Mouse (Mus musculus): ENCODE measurements around the gene Lrp1. TPM values are rescaled to one million over a fixed set of nuclear protein-coding genes. Genes with fewer than 3 reads are reported as not detected.

Gene Lrp1
- total and polyA plus RNA-seq, 3 experiments = 3.1 to 51.2 (median 11.8) TPM

DNA sequence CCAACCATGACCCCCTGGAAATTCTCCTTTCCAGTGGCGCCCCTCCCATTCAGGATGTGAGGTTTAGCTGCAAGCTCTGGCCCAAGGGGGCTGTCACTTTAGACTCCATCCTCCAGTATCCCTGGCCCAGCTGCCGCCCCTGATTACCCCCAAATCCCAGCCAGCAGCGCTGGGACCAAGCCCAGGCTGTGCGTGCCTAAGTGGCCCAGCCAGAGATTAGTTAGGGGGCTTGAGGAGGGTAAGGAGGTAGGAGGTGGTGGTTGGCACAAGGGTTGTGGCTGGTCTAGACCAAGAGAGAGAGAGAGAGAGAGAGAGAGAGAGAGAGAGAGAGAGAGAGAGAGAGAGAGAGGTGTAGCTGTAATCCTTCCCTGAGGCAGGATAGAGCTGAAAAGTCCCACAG lies 89.4 kb downstream of the Lrp1 start:
- Histone ChIP-seq H3K27ac (ENCODE audit: insufficient read depth, low read depth) (no peak overlapping the region), H3K4me1 (ENCODE audit: control insufficient read depth in 1 of 2, insufficient read depth in 2 of 2) (peaks cover 19 to 30% of the 10 kb centered on the region in 2 experiments), H3K4me2 (ENCODE audit: insufficient read depth, low read depth, poor library complexity, severe bottlenecking) (no peak overlapping the region), H3K4me3 (replicated peaks in 1 of 3; ENCODE audit: low read depth in 2 of 3, low read length in 2 of 3, poor library complexity in 1 of 3) (no peak overlapping the region), H3K9ac (ENCODE audit: insufficient read depth, low read depth) (no peak overlapping the region), H3K27me3 (replicated peaks) (peaks cover 88% of the 10 kb centered on the region), H3K36me3 (replicated peaks in 1 of 2; ENCODE audit: control insufficient read depth in 1 of 2, insufficient read depth in 1 of 2, low read length in 1 of 2) (no peaks in the 10 kb centered on the region), H3K79me2 (replicated peaks; ENCODE audit: control insufficient read depth, extremely low read depth, insufficient read depth, poor library complexity, severe bottlenecking) (no peaks in the 10 kb centered on the region), H3K9me3 (replicated peaks; ENCODE audit: low read length) (peaks cover 3% of the 10 kb centered on the region)
- TF ChIP-seq EP300 (IDR thresholded peaks at IDR 0.05; ENCODE audit: low read length) (no peak), RCOR1 (conservative IDR thresholded peaks at IDR 0.05; ENCODE audit: low read depth, low read length) (no peak), POLR2AphosphoS2 (IDR thresholded peaks at IDR 0.05; ENCODE audit: low read depth, low read length) (no peak), SMC3 (IDR thresholded peaks at IDR 0.05; ENCODE audit: low read depth, low read length) (no peak), ZNF384 (IDR thresholded peaks at IDR 0.05; ENCODE audit: low read depth, low read length) (no peak), CHD2 (IDR thresholded peaks at IDR 0.05; ENCODE audit: low read length) (no peak), POLR2A (IDR thresholded peaks at IDR 0.05; ENCODE audit: low read depth, low read length) (no peak), NELFE (IDR thresholded peaks at IDR 0.05; ENCODE audit: low read depth, low read length) (no peak), ZKSCAN1 (IDR thresholded peaks at IDR 0.05; ENCODE audit: borderline replicate concordance, low read depth, low read length) (no peak), JUN (IDR thresholded peaks at IDR 0.05; ENCODE audit: insufficient read depth, low read depth, low read length) (no peak), CHD1 (IDR thresholded peaks at IDR 0.05; ENCODE audit: low read depth, low read length) (no peak), RAD21 (IDR thresholded peaks at IDR 0.05; ENCODE audit: low read depth, low read length) (no peak), GABPA (IDR thresholded peaks at IDR 0.05; ENCODE audit: insufficient replicate concordance, low read depth, low read length) (no peak), USF2 (conservative IDR thresholded peaks at IDR 0.05; ENCODE audit: low read depth, low read length) (no peak)
- dilution Hi-C loops (cut with MboI; ENCODE audit: extremely low pct_ligation_motif_present, extremely low pct_unique_long_range_greater_than_20kb, low sequenced_read_pairs) = no loop called here
- in situ Hi-C loops (cut with MboI; ENCODE audit: low pct_ligation_motif_present, low pct_unique_long_range_greater_than_20kb, low sequenced_read_pairs) = no loop called here
- no peak for DNase-seq (ENCODE audit: extremely low read depth)

- H3K27me3 ChIP-seq (replicated peaks) = peaks cover 86% of the 10 kb centered on the region
- H3K9me3 ChIP-seq (replicated peaks; ENCODE audit: low read length) = peaks cover 3% of the 10 kb centered on the region
- in situ Hi-C loops (cut with MboI; ENCODE audit: low pct_ligation_motif_present, low pct_unique_long_range_greater_than_20kb, low sequenced_read_pairs) = no loop called here
- no peaks in the 10 kb centered on the region for H3K36me3 ChIP-seq (replicated peaks in 1 of 2; ENCODE audit: control insufficient read depth in 1 of 2, insufficient read depth in 1 of 2, low read length in 1 of 2)
- DNase-seq (ENCODE audit: extremely low read depth) = no peak
- peaks cover 16 to 24% of the 10 kb centered on the region in 2 experiments for H3K4me1 ChIP-seq (ENCODE audit: control insufficient read depth in 1 of 2, insufficient read depth in 2 of 2)
- dilution Hi-C loops (cut with MboI; ENCODE audit: extremely low pct_ligation_motif_present, extremely low pct_unique_long_range_greater_than_20kb, low sequenced_read_pairs) = no loop called here
- no peak overlapping the region for H3K4me3 ChIP-seq (replicated peaks in 1 of 3; ENCODE audit: low read depth in 2 of 3, low read length in 2 of 3, poor library complexity in 1 of 3)
- no peaks in the 10 kb centered on the region for H3K79me2 ChIP-seq (replicated peaks; ENCODE audit: control insufficient read depth, extremely low read depth, insufficient read depth, poor library complexity, severe bottlenecking)
- H3K27ac ChIP-seq (ENCODE audit: insufficient read depth, low read depth) = no peak overlapping the region
- H3K4me2 ChIP-seq (ENCODE audit: insufficient read depth, low read depth, poor library complexity, severe bottlenecking) = no peak overlapping the region
- TF ChIP-seq CHD2 (IDR thresholded peaks at IDR 0.05; ENCODE audit: low read length) (no peak), RAD21 (IDR thresholded peaks at IDR 0.05; ENCODE audit: low read depth, low read length) (no peak), MYC (IDR thresholded peaks at IDR 0.05; ENCODE audit: low read depth, low read length) (no peak)
- H3K9ac ChIP-seq (ENCODE audit: insufficient read depth, low read depth) = no peak overlapping the region
Observed at GRCm38 (mm10) chr10:127530945-127531344, 90.0 kb downstream of the Lrp1 start.

- no peak overlapping the region for H3K27ac ChIP-seq (ENCODE audit: insufficient read depth, low read depth)
- TF ChIP-seq SIN3A (IDR thresholded peaks at IDR 0.05; ENCODE audit: low read length) = no peak
- no peak for TF ChIP-seq SMC3 (IDR thresholded peaks at IDR 0.05; ENCODE audit: low read depth, low read length)
- TF ChIP-seq USF2 (conservative IDR thresholded peaks at IDR 0.05; ENCODE audit: low read depth, low read length) = no peak
- no peak for TF ChIP-seq NELFE (IDR thresholded peaks at IDR 0.05; ENCODE audit: low read depth, low read length)
- no peak for TF ChIP-seq MXI1 (IDR thresholded peaks at IDR 0.05; ENCODE audit: low read depth, low read length)
- no peak for TF ChIP-seq ETS1 (conservative IDR thresholded peaks at IDR 0.05; ENCODE audit: low read depth, low read length)
- peaks cover 71% of the 10 kb centered on the region for H3K27me3 ChIP-seq (replicated peaks)
- H3K4me1 ChIP-seq (ENCODE audit: control insufficient read depth in 1 of 2, insufficient read depth in 2 of 2) = peaks cover 0 to 4% of the 10 kb centered on the region in 2 experiments; a peak in 1 of 4 replicates
- H3K36me3 ChIP-seq (replicated peaks in 1 of 2; ENCODE audit: control insufficient read depth in 1 of 2, insufficient read depth in 1 of 2, low read length in 1 of 2) = no peaks in the 10 kb centered on the region
- no peak overlapping the region for H3K4me2 ChIP-seq (ENCODE audit: insufficient read depth, low read depth, poor library complexity, severe bottlenecking)
- in situ Hi-C loops (cut with MboI; ENCODE audit: low pct_ligation_motif_present, low pct_unique_long_range_greater_than_20kb, low sequenced_read_pairs) (no loop called here), dilution Hi-C loops (cut with MboI; ENCODE audit: extremely low pct_ligation_motif_present, extremely low pct_unique_long_range_greater_than_20kb, low sequenced_read_pairs) (no loop called here)
- no peak overlapping the region for H3K4me3 ChIP-seq (replicated peaks in 1 of 3; ENCODE audit: low read depth in 2 of 3, low read length in 2 of 3, poor library complexity in 1 of 3)
- H3K79me2 ChIP-seq (replicated peaks; ENCODE audit: control insufficient read depth, extremely low read depth, insufficient read depth, poor library complexity, severe bottlenecking) = no peaks in the 10 kb centered on the region
- DNase-seq (ENCODE audit: extremely low read depth) = no peak
- no peaks in the 10 kb centered on the region for H3K9me3 ChIP-seq (replicated peaks; ENCODE audit: low read length)
- H3K9ac ChIP-seq (ENCODE audit: insufficient read depth, low read depth) = no peak overlapping the region
Observed at GRCm38 (mm10) chr10:127527481-127527880, 93.5 kb downstream of the Lrp1 start.
